Mouse (Mus musculus) heart, postnatal 0 days (tissue): Measurements from ENCODE around the gene Sirpa.

ENCODE experiments used
- CTCF ChIP-seq: IDR thresholded peaks from 2 replicates; pipeline ENCODE4 v1.5.1; 2016; ENCODE audit warnings: antibody characterized with exemption, control low read depth, low read depth
- EP300 ChIP-seq: IDR thresholded peaks from 2 replicates; pipeline ENCODE4 v1.6.1; 2016; ENCODE audit warnings: antibody characterized with exemption, low read depth

- TF ChIP-seq CTCF (no peak), EP300 (no peak)
Observed at GRCm38 (mm10) chr2:129587825-129588251, 4.8 kb upstream of the Sirpa start.
